Mouse (Mus musculus) small intestine, adult 2 months (tissue): ENCODE results near the gene Cpe. TPM values are rescaled to one million over a fixed set of nuclear protein-coding genes. Genes with fewer than 3 reads are reported as not detected.

Source experiments
- H3K27ac ChIP-seq: fragments of 200-500 bp; 2 replicates; pipeline ENCODE4 v1.5.1; 2012; ENCODE audit warnings: low read depth, low read length, control low read depth, inconsistent platforms; ENCODE audit not compliant: insufficient read depth
- H3K27me3 ChIP-seq: fragments of 200-500 bp; 2 replicates; pipeline ENCODE4 v1.6.1; 2012; ENCODE audit warnings: mild to moderate bottlenecking, moderate library complexity, low read length, inconsistent platforms; ENCODE audit not compliant: control insufficient read depth, insufficient read depth
- H3K36me3 ChIP-seq: fragments of 200-500 bp; 2 replicates; pipeline ENCODE4 v1.6.1; 2012; ENCODE audit warnings: mild to moderate bottlenecking, low read length, control low read depth, inconsistent platforms; ENCODE audit not compliant: control insufficient read depth, insufficient read depth
- H3K4me1 ChIP-seq: fragments of 200-500 bp; 2 replicates; pipeline ENCODE4 v1.6.1; 2012; ENCODE audit warnings: low read length, inconsistent platforms, mixed read lengths; ENCODE audit not compliant: control insufficient read depth, insufficient read depth, insufficient read length
- H3K4me3 ChIP-seq: fragments of 200-500 bp; 2 replicates; pipeline ENCODE4 v1.5.1; 2012; ENCODE audit warnings: low read depth, mild to moderate bottlenecking, control low read depth, inconsistent platforms, low read length, moderate library complexity
- CTCF ChIP-seq: fragments of 200-500 bp; IDR thresholded peaks from 2 replicates; pipeline ENCODE4 v1.5.1; 2012; ENCODE audit warnings: low read depth, mild to moderate bottlenecking, control low read depth, inconsistent platforms, low read length, moderate library complexity, mixed read lengths; ENCODE audit not compliant: insufficient replicate concordance, insufficient read length; ENCODE audit errors: extremely low read depth
- POLR2A ChIP-seq: fragments of 200-500 bp; IDR thresholded peaks from 2 replicates; pipeline ENCODE4 v1.6.1; 2012; ENCODE audit warnings: low read depth, mild to moderate bottlenecking, control low read depth, inconsistent platforms, low read length, moderate library complexity
- WGBS: fragments of 180-500 bp; shearing (Covaris S2); methylation state at CpG from one replicate; pipeline ENCODE4 v1.1.7; 2018; 5-methylcytosine and 5-hydroxymethylcytosine counted together
- polyA plus RNA-seq: library from polyadenylated mRNA; depleted of rRNA; stranded (reverse); fragments of >200 nt; gene quantifications from 2 replicates; pipeline ENCODE4 v1.2.3, GENCODE M21; 2012

Cpe gene
- polyA plus RNA-seq, 1 experiment: 24.5 TPM

GRCm38 (mm10) chr8:64664350-64664749, 28.5 kb downstream of the Cpe start:
- no peaks in the 10 kb centered on the region for H3K27me3 ChIP-seq
- no peak overlapping the region for H3K4me3 ChIP-seq
- no peaks in the 10 kb centered on the region for H3K4me1 ChIP-seq
- TF ChIP-seq POLR2A (no peak), CTCF (no peak)
- H3K27ac ChIP-seq: no peak overlapping the region
- no peaks in the 10 kb centered on the region for H3K36me3 ChIP-seq
- WGBS: 36% methylated on average over 2 of the region's 2 CpGs

- no peak overlapping the region for H3K4me3 ChIP-seq
- no peaks in the 10 kb centered on the region for H3K36me3 ChIP-seq
- WGBS: 77% methylated on average over 5 of the region's 5 CpGs
- no peaks in the 10 kb centered on the region for H3K27me3 ChIP-seq
- H3K4me1 ChIP-seq: no peaks in the 10 kb centered on the region
- no peak overlapping the region for H3K27ac ChIP-seq
- TF ChIP-seq POLR2A: no peak
- no peak for TF ChIP-seq CTCF
Measured at GRCm38 (mm10) chr8:64659097-64659496, 33.8 kb downstream of the Cpe start.

GRCm38 (mm10) chr8:64657980-64658401, 34.9 kb downstream of the Cpe start:
- Histone ChIP-seq H3K27me3 (no peaks in the 10 kb centered on the region), H3K4me3 (no peak overlapping the region), H3K4me1 (no peaks in the 10 kb centered on the region), H3K27ac (no peak overlapping the region), H3K36me3 (no peaks in the 10 kb centered on the region)
- TF ChIP-seq CTCF (no peak), POLR2A (no peak)
- whole genome bisulfite sequencing: 91% methylated on average over 4 of the region's 4 CpGs

GRCm38 (mm10) chr8:64657517-64657916, 35.3 kb downstream of the Cpe start:
- no peaks in the 10 kb centered on the region for H3K27me3 ChIP-seq
- 54% methylated on average over 7 of the region's 7 CpGs for WGBS
- H3K4me3 ChIP-seq: no peak overlapping the region
- no peak overlapping the region for H3K27ac ChIP-seq
- no peak for TF ChIP-seq POLR2A
- TF ChIP-seq CTCF: no peak
- H3K4me1 ChIP-seq: no peaks in the 10 kb centered on the region
- no peaks in the 10 kb centered on the region for H3K36me3 ChIP-seq

- no peak for TF ChIP-seq CTCF
Measured at GRCm38 (mm10) chr8:64655887-64656286, 37.0 kb downstream of the Cpe start.

GRCm38 (mm10) chr8:64655087-64655486, 37.8 kb downstream of the Cpe start:
- Histone ChIP-seq H3K27me3 (no peaks in the 10 kb centered on the region), H3K4me3 (no peak overlapping the region), H3K36me3 (no peaks in the 10 kb centered on the region), H3K4me1 (no peaks in the 10 kb centered on the region), H3K27ac (no peak overlapping the region)
- WGBS: 85% methylated on average over 2 of the region's 2 CpGs
- TF ChIP-seq CTCF (no peak), POLR2A (no peak)

More at GRCm38 (mm10) chr8:64655887-64656286, 37.0 kb downstream of the Cpe start:
- Histone ChIP-seq H3K27ac (no peak overlapping the region), H3K4me1 (no peaks in the 10 kb centered on the region), H3K36me3 (no peaks in the 10 kb centered on the region), H3K4me3 (no peak overlapping the region), H3K27me3 (no peaks in the 10 kb centered on the region)
- 84% methylated on average over 6 of the region's 6 CpGs for WGBS

- no peaks in the 10 kb centered on the region for H3K27me3 ChIP-seq
- H3K27ac ChIP-seq: no peak overlapping the region
- no peaks in the 10 kb centered on the region for H3K36me3 ChIP-seq
- no peak overlapping the region for H3K4me3 ChIP-seq
- no peaks in the 10 kb centered on the region for H3K4me1 ChIP-seq
- TF ChIP-seq POLR2A: no peak
- no peak for TF ChIP-seq CTCF
Measured at GRCm38 (mm10) chr8:64652285-64652684, 40.6 kb downstream of the Cpe start.

- Histone ChIP-seq H3K36me3 (no peaks in the 10 kb centered on the region), H3K4me1 (no peaks in the 10 kb centered on the region), H3K4me3 (no peak overlapping the region), H3K27me3 (no peaks in the 10 kb centered on the region), H3K27ac (no peak overlapping the region)
- 51% methylated on average over 4 of the region's 4 CpGs for WGBS
- no peak for TF ChIP-seq POLR2A
- TF ChIP-seq CTCF: no peak
Measured at GRCm38 (mm10) chr8:64648063-64648462, 44.8 kb downstream of the Cpe start.

- Histone ChIP-seq H3K4me3 (no peak overlapping the region), H3K27ac (no peak overlapping the region), H3K27me3 (no peaks in the 10 kb centered on the region), H3K36me3 (no peaks in the 10 kb centered on the region), H3K4me1 (no peaks in the 10 kb centered on the region)
- 81% methylated on average over 3 of the region's 3 CpGs for WGBS
- TF ChIP-seq POLR2A (no peak), CTCF (no peak)
Measured at GRCm38 (mm10) chr8:64647148-64647547, 45.7 kb downstream of the Cpe start.
